Comparison of ENCODE assay signal across 13 mouse cellular contexts in genomic region chr13:54374106-54374706, GRCm38 (mm10). TPM values are rescaled to one million over a fixed set of nuclear protein-coding genes. Genes with fewer than 3 reads are reported as not detected.
DNase-seq lines count a peak whose midpoint lies in the region; ATAC-seq lines count a peak whose summit lies in the region.
"Had no signal": no experiment of that assay in that cellular context is flagged by ENCODE, and none has a peak within 500 bp of the region (broad histone marks: within the 10 kb centered on the region; RNA-seq: fewer than 3 reads in every experiment).

No protein-coding gene starts in this region.

- peak overlapping the region; percentile 28; the same call in 1 of the 2 replicates for H3K9ac ChIP-seq in hindbrain, embryonic 14.5 days
- H3K9ac ChIP-seq: heart, embryonic 13.5 days; kidney, embryonic 15.5 days had no signal

- H3K4me3 ChIP-seq in hindbrain, embryonic 14.5 days (replicated peaks; ENCODE audit: low read length), result no peak overlapping the region
- H3K4me3 ChIP-seq: erythroblast, embryonic 14.5 days; heart, embryonic 13.5 days; kidney, embryonic 15.5 days had no signal

- peaks cover 32% of the 10 kb centered on the region for H3K4me1 ChIP-seq in hindbrain, embryonic 14.5 days (replicated peaks; ENCODE audit: control insufficient read depth, insufficient read depth, low read length)

- peak; percentile 27 for ATAC-seq in frontal cortex, adult (ENCODE audit: low TSS enrichment)
- no peak for ATAC-seq in hindbrain, embryonic 14.5 days (ENCODE audit: low FRiP score)
- ATAC-seq in megakaryocyte progenitor cell, adult 5-6 weeks (replicated peaks; ENCODE audit: poor library complexity), result no peak

- H3K9me3 ChIP-seq in hindbrain, embryonic 14.5 days (ENCODE audit: control insufficient read depth, low read length), result no peaks in the 10 kb centered on the region
- H3K9me3 ChIP-seq: heart, embryonic 13.5 days; kidney, embryonic 15.5 days had no signal

- no peaks in the 10 kb centered on the region for H3K27me3 ChIP-seq in hindbrain, embryonic 14.5 days (ENCODE audit: control insufficient read depth, insufficient read depth, low read length)

- WGBS in hindbrain, embryonic 14.5 days, result 30% methylated on average over 9 of the region's 9 CpGs

- H3K4me2 ChIP-seq in hindbrain, embryonic 14.5 days (replicated peaks), result peak overlapping the region; percentile 28
- H3K4me2 ChIP-seq: heart, embryonic 13.5 days; kidney, embryonic 15.5 days had no signal

- no peak for DNase-seq in frontal cortex, postnatal 10 days (ENCODE audit: low spot score in 2 of 2)
- peak; percentile 59 for DNase-seq in right cerebral cortex, postnatal 25 days
- DNase-seq in right cerebral cortex, adult 18-20 months, result no peak
- no peak for DNase-seq in hindbrain, embryonic 14.5 days (ENCODE audit: low spot score)
- DNase-seq in Muller cell, postnatal 12 days (ENCODE audit: inconsistent ontology term), result no peak
- DNase-seq: embryo, embryonic 11 days; gastrocnemius, postnatal 14 days; lung, adult 18-20 months had no signal

- H3K36me3 ChIP-seq in hindbrain, embryonic 14.5 days (replicated peaks; ENCODE audit: control insufficient read depth, insufficient read depth), result 0 out of 2 replicates have a peak, but pooled peaks cover 3% of the 10 kb centered on the region
- H3K36me3 ChIP-seq: heart, embryonic 13.5 days; kidney, embryonic 15.5 days had no signal

- no peak overlapping the region for H3K27ac ChIP-seq in hindbrain, embryonic 14.5 days
- H3K27ac ChIP-seq: heart, embryonic 13.5 days; kidney, embryonic 15.5 days had no signal

RNA-seq across cellular contexts. Expression of gene Cplx2, which starts 3.1 kb away (rescaled TPM):
- polyA plus RNA-seq in hindbrain, embryonic 14.5 days (2014; fragmentation: Nextera tagmentation; extraction: Ambion mirVana), result 24.9 and 30.1 TPM in 2 replicates
- total RNA-seq in megakaryocyte progenitor cell, adult 5-6 weeks (2015), result 0.10 and 0.54 TPM in 2 replicates
- total RNA-seq in megakaryocyte progenitor cell, adult 5-6 weeks (2017), result 0.14 TPM in 1 of 2 replicates, not detected in the other
